Mouse (Mus musculus): ENCODE measurements around the gene Orc4.

- TF ChIP-seq CTCF (IDR thresholded peaks at IDR 0.05; ENCODE audit: extremely low read depth, insufficient read depth, low read length) (no peak), POLR2A (IDR thresholded peaks at IDR 0.05; ENCODE audit: extremely low read depth, insufficient read depth, low read length) (no peak)
These were observed 40.2 kb upstream of the Orc4 start for GRCm38 (mm10) chr2:48990322-48990721.

All from cortical plate, adult 2 months (tissue).